Mouse (Mus musculus) thymus, adult 18-20 months (tissue): ENCODE results near the gene Cntn1.

ENCODE experiments used
- DNase-seq, 2 experiments: peaks; one replicate each; pipeline ENCODE4 v3.0.0; 2022; ENCODE audit warnings: mixed read lengths in 2 of 2

Gene Cntn1

DNA sequence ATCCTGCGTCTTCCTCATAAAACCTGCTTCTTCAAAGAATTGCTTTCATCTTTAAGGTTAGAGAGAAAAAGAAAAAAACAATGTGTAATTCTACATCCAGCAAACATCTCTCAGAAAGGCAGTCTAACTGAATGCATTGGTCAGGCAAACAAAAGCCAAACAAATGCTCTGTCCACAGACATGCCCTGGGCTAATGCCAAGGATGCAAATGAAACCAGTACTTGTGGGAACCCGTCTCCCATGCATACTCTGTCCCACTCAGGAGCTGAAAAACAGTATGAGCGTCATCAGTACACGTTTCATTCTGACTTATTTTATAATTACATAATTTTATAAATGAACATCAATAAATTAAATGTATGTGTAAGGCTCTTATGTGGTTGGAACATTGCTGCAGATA, 91.0 kb downstream of the Cntn1 start:
- DNase-seq: no peak

DNA sequence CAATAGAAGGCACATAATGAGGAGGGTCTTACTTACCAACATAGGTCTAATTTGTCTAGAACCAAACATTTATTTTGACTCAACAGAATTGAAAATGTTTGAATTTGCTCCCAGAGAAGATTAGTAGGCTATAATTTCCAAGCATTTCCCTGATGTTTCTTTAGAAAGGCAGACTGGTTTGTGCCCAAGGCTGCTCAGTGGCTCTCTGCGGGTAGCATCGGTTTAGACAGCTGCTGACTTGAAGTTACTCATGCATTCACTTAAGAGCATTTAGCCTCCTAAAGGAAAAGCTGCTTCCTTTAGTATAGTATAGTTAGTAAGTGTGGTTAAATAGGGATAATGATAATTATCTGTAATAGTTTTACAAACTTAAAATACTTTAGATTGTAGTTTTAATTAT, 104.0 kb downstream of the Cntn1 start:
- DNase-seq: no peak

DNA sequence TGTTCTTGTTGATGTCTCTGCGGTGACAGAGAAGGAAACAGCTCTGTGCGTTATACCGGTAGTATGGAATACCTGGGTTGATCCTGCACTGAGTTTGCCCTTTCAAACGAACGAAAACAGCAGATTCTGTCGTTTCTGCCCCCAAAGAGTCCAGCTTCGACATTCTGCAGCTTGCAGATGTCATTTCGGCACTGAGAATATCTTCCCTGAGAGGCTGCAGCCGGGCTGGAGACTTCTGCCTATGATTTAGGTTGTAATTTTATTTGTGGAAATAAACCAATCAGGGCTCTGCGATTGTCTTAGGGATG, 109.8 kb downstream of the Cntn1 start:
- no peak for DNase-seq

DNA sequence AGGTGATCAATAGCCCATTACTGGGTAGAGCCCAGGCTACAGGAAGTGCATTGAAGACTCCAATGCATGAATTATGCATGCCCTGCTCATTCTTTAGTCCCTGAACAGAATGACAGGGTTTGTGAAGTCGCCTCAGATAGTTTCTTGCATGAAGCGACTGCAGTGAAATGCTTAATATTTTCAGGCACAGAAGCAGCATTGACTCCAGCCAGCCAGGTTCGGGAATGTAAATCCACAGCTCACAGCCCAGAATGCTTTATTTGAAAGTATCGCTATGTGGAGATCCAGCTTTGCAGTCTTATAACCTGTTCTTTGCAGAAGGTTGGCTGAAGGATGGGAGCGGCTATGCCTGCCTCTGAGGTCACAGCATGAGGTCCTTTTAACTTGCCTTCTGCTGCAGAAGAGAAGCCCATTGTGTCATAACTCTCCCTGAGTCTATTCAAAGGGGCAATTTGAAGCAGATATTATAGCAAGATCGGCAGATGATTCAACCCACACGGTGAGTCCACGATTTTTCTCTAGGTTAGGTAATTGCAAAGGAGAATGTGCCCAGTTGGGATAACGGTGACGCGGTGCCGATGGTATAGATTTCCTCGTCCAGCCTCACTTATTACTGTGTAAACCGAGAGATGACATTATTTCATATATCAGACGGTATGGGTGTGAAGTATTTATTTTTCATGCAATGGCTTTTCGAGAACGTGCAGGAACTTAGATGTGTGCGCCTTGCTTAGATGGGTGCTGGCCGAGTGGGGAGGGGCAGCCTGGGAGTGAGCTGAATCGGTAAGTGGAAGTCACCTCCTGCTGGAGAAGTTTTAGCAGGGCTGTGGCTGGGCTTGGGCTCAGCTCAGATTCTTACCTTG, 110.4 kb downstream of the Cntn1 start:
- DNase-seq: no peak

DNA sequence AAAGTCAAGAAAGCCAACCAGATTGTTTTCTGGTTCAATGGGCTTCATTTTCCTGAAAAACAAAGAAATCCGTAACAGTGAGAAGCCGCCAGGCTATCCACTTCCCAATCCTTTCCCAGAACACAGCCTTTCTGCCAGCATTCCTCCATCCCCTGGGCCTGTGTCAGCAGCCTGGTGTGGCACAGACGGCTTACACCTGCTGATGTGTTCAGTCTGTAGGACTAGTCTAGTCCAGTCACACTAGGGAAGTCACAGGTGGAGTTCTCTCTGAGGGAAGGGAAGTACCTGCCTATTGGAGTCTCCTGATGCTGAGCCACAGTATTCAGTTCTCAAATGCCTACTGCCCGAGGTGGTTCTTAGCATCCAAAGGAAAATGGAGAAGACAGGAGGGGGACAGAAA, 111.9 kb downstream of the Cntn1 start:
- DNase-seq: no peak

DNA sequence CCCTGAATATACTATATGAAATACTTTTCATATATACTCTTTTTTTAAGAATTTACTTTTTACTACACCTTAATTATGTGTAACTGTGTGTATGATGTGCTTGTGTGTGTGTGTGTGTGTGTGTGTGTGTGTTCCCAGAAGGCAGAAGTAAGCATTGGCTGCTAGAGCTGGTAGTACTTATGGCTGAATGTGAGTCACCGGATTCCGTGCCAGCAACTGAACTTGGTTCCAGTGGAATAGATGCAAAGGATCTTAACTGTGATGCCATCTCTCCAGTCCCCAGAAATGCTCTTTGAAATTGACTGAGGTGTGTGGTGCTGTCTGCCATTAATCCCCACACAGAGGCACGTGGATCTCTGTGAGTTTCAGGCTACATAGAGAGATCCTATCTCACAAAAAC, 113.2 kb downstream of the Cntn1 start:
- DNase-seq: no peak

DNA sequence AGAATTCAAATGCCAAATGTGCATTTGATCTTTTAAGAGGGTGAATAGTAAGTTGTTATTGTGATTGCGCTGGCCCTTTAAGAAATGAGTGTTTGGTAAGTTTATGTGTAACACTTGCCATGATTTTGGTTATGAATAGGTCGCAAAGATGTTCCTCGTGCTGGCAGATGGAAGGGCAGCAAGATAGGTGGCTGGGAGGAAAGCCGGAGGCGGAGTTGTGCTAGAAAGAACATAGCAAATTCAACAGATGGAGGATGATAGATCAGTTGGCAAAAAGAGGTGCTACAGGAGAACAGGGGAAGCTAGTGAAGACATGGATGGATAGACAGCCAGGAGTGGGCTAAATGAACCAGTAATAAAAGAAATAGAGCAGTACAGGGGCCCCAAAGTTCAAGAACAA, 115.3 kb downstream of the Cntn1 start:
- no peak for DNase-seq

DNA sequence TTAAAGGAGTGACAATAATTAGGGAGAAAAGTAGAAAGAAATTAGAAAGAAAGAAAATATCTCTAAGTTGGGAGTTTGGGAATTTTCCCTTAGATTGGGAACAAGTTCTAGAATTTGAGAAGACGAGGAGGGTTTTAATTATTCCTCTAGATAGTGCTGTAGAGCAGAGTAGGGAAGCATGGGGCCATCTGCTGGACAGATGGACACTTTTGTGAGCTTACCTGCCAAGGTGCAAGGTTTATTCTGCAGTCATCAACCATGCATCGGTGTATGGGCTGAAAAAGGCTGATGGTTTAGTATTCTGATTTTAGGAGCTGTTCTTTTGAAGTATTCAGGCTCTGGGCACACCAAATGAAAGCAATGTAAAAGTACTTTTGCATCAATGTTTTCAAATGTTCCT, 124.8 kb downstream of the Cntn1 start:
- DNase-seq: no peak

DNA sequence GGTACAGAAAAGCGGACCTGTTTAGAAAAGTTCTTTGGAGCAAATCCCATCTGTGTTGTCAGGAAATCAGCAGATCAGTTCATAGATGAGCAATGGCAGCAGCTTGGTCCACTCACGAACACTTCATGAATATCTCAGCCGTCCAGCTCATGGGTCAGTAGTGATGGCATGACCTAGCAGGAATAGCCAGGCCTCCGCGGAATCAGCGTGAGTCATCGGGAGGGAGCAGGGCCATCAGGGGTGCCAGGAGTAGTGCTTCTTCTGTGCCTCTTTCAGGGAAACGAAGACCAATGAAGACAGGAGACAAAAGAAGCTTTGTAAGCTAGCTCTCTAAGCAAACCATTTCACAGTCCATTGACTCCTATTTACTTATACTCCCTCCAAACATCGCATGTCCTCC, 126.4 kb downstream of the Cntn1 start:
- no peak for DNase-seq

DNA sequence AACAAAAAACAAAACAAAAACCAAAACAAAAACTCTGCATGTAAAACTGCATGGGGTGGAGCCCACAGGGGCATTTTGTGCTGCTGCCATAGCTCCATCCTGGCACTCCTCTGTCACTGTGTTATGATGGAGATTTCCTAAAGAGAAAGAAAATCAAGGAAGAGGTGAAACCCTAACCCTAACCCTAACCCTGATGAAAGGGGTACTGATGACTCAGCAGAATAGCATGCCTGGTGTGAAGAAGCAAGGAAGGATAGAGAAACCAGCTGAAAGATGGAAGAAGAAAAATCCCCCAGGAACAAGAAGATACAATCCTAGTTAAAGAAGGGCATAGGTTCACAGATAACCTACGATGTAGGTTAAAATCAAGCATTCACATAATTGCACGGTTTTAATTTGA, 134.5 kb downstream of the Cntn1 start:
- DNase-seq: no peak

DNA sequence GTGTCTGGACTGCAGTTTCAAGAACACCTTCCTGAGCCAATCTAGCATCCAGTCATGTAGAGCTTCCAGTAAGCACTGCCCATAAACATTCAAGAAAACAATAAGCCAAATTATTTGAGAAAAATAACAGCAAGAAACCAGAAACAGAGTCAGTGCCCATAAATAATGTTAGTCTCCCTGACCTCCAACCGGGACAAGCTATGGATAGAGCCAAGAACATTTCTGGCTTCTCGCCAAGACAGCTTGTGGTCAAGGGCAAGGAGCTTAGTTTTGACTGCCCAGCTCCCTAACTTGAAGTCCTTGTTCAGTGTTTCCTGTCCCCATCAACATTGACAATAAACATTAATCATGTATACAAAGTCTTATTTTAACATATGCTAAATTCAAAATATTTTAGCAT, 139.0 kb downstream of the Cntn1 start:
- DNase-seq: no peak

DNA sequence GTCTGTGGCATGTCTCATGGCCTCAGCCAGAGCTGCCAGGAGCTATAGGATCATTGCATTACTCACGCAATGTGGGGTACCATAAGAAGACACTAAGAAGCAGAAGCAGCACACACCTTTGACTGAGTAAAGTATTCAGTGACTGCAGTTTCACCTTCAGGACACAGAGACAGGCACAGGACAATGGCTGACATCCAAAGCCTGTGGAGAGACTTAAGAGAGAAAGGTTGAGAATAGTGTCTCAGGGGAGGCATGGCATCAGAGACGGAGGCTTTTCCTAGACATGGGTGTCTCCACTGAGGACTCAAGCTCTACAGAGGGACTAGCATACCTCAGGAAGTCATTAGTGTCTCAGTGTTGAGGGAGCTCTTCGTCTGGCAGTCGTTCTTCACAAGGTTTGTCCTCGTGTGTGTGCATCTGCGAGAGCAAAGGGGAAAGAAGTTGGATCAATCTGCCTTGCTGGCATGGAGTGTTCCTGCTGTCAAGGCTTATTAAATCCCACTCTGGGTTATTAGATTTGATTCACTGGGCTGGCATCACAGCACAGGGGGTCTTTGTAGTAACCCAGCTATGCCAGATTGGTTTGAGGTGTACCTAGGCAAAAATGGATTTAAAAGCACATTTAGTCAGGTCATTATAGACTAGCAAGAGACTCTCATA, 149.5 kb downstream of the Cntn1 start:
- DNase-seq: no peak

DNA sequence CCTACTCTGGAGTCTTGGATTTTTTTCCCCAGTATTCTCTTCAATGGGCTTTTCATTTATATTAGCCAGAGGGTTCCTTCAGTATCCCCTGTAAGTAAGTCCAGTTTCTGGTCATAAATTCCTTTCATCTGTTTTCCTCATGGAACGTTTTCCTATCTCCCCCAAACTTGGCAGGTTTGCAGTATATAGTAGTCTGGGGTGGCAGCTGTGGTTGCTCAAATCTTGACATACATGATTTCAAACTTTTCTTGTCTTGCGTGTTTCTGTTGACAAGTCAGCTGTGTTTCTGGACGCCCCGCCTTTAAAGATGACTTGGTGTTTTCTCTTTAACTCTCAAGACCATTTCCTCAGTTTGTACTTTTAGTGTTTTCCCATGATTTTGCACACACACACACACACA, 155.7 kb downstream of the Cntn1 start:
- DNase-seq: no peak

DNA sequence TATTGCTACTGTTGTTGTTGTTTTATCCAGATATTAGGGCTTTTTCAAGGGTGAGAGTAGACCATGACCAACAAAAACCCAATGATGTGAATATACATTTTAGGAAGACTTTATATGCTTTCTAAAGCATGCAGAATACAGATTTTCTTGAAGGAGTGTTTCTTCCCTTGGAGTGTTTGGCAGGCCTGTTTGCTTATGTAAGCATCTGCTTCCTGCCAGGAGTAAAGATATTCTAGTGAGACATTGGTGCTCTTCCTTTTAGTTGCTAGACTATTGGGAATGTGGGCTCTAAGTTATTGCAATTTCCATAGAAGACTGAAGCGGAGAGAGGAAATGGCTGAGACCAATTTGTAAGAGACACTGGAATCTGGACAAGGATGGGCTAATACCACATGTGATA, 158.8 kb downstream of the Cntn1 start:
- no peak for DNase-seq

DNA sequence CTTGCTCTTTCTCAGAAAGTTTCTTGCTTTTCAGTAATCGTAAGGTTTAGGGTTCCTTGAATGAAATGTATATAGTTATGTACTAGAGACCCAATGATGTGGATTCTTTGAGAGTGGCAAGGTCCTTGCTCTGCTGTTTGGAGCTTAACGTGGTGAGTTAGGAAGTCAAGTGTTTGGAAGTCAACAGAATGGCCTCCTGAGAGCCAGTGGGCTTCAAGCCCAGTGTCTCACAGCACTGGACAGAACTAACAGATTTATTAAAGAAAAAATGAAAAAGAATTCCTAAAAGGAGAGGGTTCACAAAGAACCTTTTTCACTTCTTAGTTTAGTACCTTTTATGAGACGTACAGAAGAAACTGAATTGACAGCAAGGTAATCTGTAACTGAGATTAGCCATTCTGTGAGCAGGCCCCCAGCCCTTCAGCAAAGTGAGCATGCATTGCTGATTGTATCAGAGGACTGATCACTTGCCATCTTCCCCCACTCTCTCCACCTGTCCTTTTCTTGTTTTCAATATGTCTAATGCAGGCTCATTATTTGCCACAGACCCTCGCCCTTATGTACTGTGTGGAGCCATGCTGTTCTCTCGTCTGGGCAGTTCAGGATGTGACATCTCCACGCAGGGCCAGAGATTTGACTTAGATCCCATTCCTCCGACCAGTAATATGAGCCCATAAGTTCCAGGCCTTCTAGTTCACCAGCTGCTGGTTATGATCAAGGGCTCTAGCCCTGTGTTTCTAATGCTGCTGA, 159.7 kb downstream of the Cntn1 start:
- DNase-seq: no peak

DNA sequence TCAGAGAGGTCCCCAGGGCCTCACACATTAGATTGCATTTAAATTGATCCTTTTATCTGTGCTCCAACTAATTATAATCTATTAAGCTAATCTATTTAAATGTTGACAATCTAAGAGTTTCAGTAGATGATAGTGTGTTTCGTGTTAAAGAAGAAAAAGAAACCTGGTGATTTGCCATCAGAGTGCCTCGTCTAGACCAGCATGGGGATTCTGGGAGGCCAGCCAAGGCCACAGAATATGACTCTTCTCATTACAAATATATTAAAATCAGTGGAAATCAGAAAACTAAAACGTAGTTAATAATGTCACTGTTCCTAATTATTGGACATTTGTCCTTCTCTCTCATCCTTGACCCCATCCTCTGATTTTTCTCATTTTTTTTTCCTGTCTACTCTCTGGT, 164.9 kb downstream of the Cntn1 start:
- DNase-seq: no peak

DNA sequence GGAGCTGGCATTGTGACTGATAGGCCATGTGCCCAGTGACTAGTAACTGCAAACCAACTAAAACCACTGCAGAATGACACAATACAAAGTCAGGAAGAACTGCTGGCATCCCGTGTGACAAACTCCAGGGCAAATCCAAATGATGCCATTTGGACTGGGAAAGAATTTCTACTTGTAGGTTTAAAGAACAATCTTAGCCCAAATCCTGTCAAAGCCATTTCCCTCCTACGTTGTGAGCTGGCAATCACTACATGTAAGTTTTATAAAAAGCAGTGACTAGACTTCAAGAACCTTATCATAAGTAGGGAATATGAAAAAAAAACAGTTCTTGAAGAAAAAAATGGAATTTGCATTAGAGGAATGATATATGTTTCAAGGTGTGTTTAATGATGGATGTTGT, 170.5 kb downstream of the Cntn1 start:
- no peak for DNase-seq

DNA sequence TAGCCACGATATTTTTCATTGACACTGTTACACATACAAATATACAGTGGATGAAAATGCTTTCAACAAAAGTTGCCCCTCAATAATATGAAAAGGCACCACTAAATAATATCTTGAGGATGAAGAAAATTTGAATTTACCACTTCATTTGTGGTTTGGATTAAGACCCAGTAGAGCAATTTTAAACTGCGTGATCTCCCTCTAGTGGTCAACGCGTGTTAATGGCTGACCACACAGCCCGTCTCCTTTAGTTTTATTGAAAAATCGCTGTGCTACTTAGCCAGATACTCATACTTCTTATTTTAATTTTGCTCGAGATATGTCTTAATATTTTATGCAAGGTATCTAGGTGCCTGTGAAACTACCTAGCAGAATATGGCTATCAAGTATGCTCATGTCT, 180.4 kb downstream of the Cntn1 start:
- no peak for DNase-seq

DNA sequence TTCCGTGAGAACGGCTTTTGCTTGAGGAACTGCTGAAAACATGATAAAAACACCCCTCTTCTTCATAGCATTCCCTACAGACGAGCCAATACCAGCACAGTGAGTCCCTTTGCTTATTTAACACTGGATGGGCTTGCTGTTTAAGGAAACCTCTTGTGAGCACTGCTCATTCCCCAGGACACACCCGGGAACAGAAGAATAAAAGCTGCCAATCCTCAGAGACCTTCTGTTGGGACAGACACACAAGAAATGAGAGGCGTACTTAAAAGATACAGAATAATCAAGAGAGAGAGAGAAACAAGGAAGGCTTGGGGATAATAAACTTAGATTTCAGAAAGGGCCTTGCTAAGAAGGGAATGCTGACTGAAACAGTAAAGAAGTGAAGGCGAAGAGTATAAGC, 184.9 kb downstream of the Cntn1 start:
- DNase-seq: no peak

DNA sequence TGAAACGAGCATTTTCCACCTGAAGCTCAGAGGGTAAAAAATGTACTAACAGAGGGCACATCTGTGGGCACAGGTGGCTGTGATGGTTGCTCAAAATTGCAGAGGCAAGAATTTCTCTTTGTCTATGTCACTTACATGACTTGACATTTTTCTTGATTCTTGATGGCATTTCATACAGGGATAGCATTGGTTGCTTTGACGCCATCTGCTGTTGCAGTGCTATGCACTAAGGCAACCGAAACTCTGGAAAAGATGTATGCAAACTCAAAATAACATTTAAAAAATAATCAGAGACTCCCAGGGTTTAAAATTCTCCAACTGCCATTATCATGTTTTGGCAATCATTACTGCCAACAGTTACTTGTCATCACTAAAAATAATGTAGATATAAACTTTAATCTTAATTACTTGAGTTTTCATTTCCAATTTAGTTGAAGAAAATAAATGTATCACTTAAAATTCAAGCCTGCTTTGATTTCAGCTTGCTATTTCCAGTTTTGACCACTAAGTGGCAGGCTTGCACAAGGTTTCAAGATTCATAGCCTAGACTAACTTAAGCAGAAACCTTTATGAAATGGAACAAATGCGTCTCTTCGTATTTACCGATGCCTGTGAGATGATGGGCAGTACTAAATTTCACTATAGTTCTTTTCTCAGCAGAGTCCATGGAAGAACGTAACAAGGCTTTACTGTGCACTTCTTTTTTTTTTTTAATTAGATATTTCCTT, 214.2 kb downstream of the Cntn1 start:
- no peak for DNase-seq

DNA sequence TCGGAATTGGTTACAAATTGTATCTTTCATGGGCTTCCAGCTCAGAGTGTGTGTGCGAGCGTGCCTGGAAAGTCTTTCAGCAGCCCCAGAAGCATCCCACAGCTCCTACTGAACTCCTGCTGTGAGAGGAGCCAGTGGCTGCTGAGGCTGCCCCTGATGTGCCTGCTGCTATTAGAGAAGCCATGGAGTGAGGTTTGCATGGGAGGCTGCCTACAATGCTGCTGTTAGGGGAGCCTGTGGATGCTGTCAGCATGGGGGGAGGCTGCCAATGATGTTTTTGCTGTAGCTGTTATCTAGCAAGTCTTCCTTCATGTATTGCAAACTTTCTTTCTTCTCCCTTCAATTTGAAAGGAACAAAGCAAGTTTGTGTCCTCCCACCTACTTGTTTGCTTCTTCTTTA, 217.4 kb downstream of the Cntn1 start:
- DNase-seq: no peak

DNA sequence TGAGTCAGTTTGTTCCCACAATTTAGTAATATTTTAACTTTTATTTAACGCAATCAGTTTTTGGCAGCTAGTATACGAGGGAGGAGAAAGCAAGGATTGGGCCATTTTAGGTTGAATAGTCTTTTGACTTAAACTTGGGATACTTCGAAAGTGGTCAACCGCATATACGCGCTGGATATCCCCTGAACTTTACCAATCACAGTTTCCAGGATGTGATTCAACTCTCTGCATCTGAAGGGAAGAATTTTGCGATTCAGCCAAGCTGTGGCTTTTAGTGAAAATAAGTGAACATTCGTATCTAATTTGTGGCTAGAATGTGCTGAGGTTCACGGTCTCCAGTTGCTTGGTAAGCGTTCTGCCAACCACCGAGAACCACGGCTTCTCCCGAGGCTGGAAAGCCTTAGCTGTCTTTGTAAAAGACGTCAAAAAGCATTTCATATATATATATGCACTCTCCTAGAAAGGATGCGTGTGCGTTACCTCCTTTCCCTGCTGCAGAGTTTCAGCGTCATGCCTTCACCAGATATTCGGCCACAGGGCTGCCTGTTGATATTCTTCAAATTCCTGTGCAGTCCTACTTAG, 217.9 kb downstream of the Cntn1 start:
- DNase-seq: no peak

DNA sequence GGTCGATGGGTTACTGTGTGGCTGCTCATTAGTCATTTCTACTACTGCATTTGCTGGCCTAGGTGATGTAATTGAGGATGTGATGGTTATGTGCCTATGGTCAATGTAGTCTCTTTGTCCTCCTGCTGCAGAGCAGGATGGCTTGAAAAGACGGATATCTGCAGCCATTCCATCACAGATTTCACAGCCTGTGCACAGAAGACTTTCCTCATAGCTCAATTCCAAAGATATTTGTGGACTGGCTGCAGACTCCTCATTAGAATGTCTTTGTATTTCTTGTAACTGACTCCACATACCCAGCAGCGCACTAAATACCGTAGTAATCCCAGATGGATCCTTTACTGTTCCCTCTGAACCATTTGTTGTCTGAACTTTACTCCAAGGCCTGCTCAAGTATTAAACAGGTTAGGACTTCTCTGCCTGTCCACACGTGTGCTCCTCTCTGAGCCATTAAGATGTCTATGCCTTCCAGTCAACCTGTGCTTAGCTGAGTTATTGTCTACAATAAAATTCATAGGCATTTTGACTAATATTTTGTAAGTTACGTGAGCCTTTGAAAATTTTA, 220.9 kb downstream of the Cntn1 start:
- no peak for DNase-seq
